Mouse (Mus musculus) stomach, postnatal 0 days (tissue): ENCODE results near the gene Gk5.

Experiments
- CTCF ChIP-seq: IDR thresholded peaks from 2 replicates; pipeline ENCODE4 v1.5.1; 2016; ENCODE audit warnings: antibody characterized with exemption, low read depth, mild to moderate bottlenecking, moderate library complexity
- EP300 ChIP-seq: optimal IDR thresholded peaks from 2 replicates; pipeline ENCODE3; 2016; ENCODE audit warnings: antibody characterized with exemption

GRCm38 (mm10) chr9:96230271-96230670 is 111.1 kb downstream of the Gk5 start:
- no peak for TF ChIP-seq EP300
- TF ChIP-seq CTCF, result no peak
